Mouse (Mus musculus): ENCODE results near the gene Sytl3.

GRCm38 (mm10) chr17:6751221-6751859, 92.4 kb downstream of the Sytl3 start:
- no peak for TF ChIP-seq CTCF (IDR thresholded peaks at IDR 0.05; ENCODE audit: control insufficient read depth, insufficient read depth, insufficient replicate concordance, low read depth, low read length)
- no peak for TF ChIP-seq POLR2A (IDR thresholded peaks at IDR 0.05; ENCODE audit: control insufficient read depth, low read depth, low read length)
